18 mouse cellular contexts compared by ENCODE assay signal in the genomic region with DNA sequence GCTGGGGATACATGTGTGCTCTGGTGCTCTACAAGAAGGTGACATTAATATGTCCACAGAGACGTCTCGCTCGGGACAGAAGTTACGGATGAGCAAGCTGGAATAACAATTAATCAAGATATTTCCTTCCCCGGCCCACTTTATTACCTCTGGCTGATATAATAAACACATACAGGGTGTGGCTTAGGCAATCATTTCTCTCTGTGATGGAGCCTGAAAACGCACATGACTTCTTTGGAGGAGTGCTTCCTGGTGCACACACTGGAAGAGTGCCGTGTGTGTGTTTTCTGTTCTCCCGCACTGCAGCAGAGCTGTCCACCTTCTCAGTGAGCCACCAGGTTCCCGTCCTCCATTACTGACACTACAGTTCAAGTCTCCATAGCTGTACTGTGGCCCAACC. TPM values are rescaled to one million over a fixed set of nuclear protein-coding genes. Genes with fewer than 3 reads are reported as not detected.
A peak's percentile ranks its signal among the peaks of the same experiment; 100 is the strongest.
DNase-seq lines count a peak whose midpoint lies in the region; ATAC-seq and TF ChIP-seq lines count a peak whose summit lies in the region.
"Had no signal": no experiment of that assay in that cellular context is flagged by ENCODE, and none has a peak within 500 bp of the region (broad histone marks: within the 10 kb centered on the region; RNA-seq: fewer than 3 reads in every experiment).

No protein-coding gene starts in this region.

- H3K4me1 ChIP-seq in forebrain, embryonic 13.5 days: peaks cover 27% of the 10 kb centered on the region
- no peaks in the 10 kb centered on the region; the same call in 1 of the 2 replicates for H3K4me1 ChIP-seq in forebrain, postnatal 0 days (ENCODE audit: insufficient read depth)
- H3K4me1 ChIP-seq in kidney, embryonic 14.5 days (ENCODE audit: control insufficient read depth, insufficient read depth, low read length): peaks cover 17% of the 10 kb centered on the region
- peaks cover 14 to 39% of the 10 kb centered on the region in 2 experiments for H3K4me1 ChIP-seq in MEL (ENCODE audit: control insufficient read depth in 1 of 2, insufficient read depth in 2 of 2, low read length in 2 of 2)
- H3K4me1 ChIP-seq in intestine, postnatal 0 days (replicated peaks; ENCODE audit: control insufficient read depth, insufficient read depth, low read length): peaks cover 5% of the 10 kb centered on the region; the same call in 1 of the 2 replicates

- TF ChIP-seq POLR2A in MEL (IDR thresholded peaks at IDR 0.05; ENCODE audit: control insufficient read depth in 1 of 2, insufficient read depth in 1 of 2, low read depth in 1 of 2, low read length in 2 of 2, poor library complexity in 1 of 2): no peak

- no peak overlapping the region for H3K4me2 ChIP-seq in forebrain, embryonic 13.5 days
- no peak overlapping the region for H3K4me2 ChIP-seq in forebrain, postnatal 0 days (ENCODE audit: low read depth)
- H3K4me2 ChIP-seq in kidney, embryonic 14.5 days (replicated peaks; ENCODE audit: low read depth, low read length): no peak overlapping the region
- H3K4me2 ChIP-seq in intestine, postnatal 0 days (replicated peaks; ENCODE audit: low read depth): peak overlapping the region; percentile 24
- H3K4me2 ChIP-seq: heart, embryonic 13.5 days; hindbrain, embryonic 15.5 days; limb, embryonic 13.5 days; stomach, embryonic 15.5 days had no signal

- no peak for TF ChIP-seq RAD21 in MEL (IDR thresholded peaks at IDR 0.05; ENCODE audit: low read depth, low read length)

- no peaks in the 10 kb centered on the region for H3K79me2 ChIP-seq in MEL (ENCODE audit: control insufficient read depth, insufficient read depth, low read length, poor library complexity)

- TF ChIP-seq EP300 in MEL (IDR thresholded peaks at IDR 0.05; ENCODE audit: low read depth in 1 of 2, low read length in 2 of 2): no peak

- no peak overlapping the region; the same call in 1 of the 2 replicates for H3K27ac ChIP-seq in forebrain, embryonic 13.5 days
- H3K27ac ChIP-seq in forebrain, postnatal 0 days (ENCODE audit: low read depth, low read length): no peak overlapping the region
- peak overlapping the region; percentile 14; the same call in 1 of the 2 replicates for H3K27ac ChIP-seq in kidney, embryonic 14.5 days (ENCODE audit: low read depth, low read length)
- no peak overlapping the region for H3K27ac ChIP-seq in MEL (ENCODE audit: control insufficient read depth, low read depth, low read length)
- peak overlapping the region; percentile 67 for H3K27ac ChIP-seq in intestine, postnatal 0 days (ENCODE audit: low read depth, low read length)
- H3K27ac ChIP-seq: left cerebral cortex, adult 2 months; limb, embryonic 13.5 days; stomach, embryonic 15.5 days had no signal

- no peaks in the 10 kb centered on the region for H3K27me3 ChIP-seq in forebrain, embryonic 13.5 days
- H3K27me3 ChIP-seq in forebrain, postnatal 0 days (ENCODE audit: insufficient read depth, low read length): no peaks in the 10 kb centered on the region
- no peaks in the 10 kb centered on the region for H3K27me3 ChIP-seq in kidney, embryonic 14.5 days (ENCODE audit: control insufficient read depth, insufficient read depth, low read length)
- H3K27me3 ChIP-seq in MEL (ENCODE audit: control insufficient read depth in 1 of 2, insufficient read depth in 2 of 2, low read length in 2 of 2): no peaks in the 10 kb centered on the region
- H3K27me3 ChIP-seq in intestine, postnatal 0 days (replicated peaks; ENCODE audit: control insufficient read depth, insufficient read depth, low read length): no peaks in the 10 kb centered on the region
- H3K27me3 ChIP-seq: hindbrain, embryonic 15.5 days; Patski; stomach, embryonic 15.5 days had no signal

- H3K4me3 ChIP-seq in forebrain, embryonic 13.5 days: no peak overlapping the region
- H3K4me3 ChIP-seq in forebrain, postnatal 0 days (ENCODE audit: low read depth, low read length): no peak overlapping the region
- no peak overlapping the region for H3K4me3 ChIP-seq in kidney, embryonic 14.5 days (ENCODE audit: low read length)
- H3K4me3 ChIP-seq in MEL (ENCODE audit: control insufficient read depth in 1 of 2, insufficient read depth in 1 of 2, low read depth in 2 of 2, low read length in 2 of 2): no peak overlapping the region
- no peak overlapping the region for H3K4me3 ChIP-seq in intestine, postnatal 0 days (ENCODE audit: low read depth, low read length)
- H3K4me3 ChIP-seq: heart, embryonic 13.5 days; hindbrain, embryonic 15.5 days; left cerebral cortex, adult 2 months; limb, embryonic 13.5 days; stomach, embryonic 15.5 days had no signal

- H3K36me3 ChIP-seq in forebrain, embryonic 13.5 days (ENCODE audit: poor library complexity, severe bottlenecking): no peaks in the 10 kb centered on the region
- no peaks in the 10 kb centered on the region for H3K36me3 ChIP-seq in forebrain, postnatal 0 days (ENCODE audit: insufficient read depth)
- no peaks in the 10 kb centered on the region for H3K36me3 ChIP-seq in kidney, embryonic 14.5 days (ENCODE audit: control insufficient read depth, insufficient read depth, low read length)
- H3K36me3 ChIP-seq in MEL (ENCODE audit: control insufficient read depth in 1 of 2, insufficient read depth in 2 of 2, low read length in 2 of 2): peaks cover 0 to 24% of the 10 kb centered on the region in 2 experiments; a peak in 2 of 4 replicates
- H3K36me3 ChIP-seq in intestine, postnatal 0 days (ENCODE audit: control insufficient read depth, insufficient read depth): no peaks in the 10 kb centered on the region
- H3K36me3 ChIP-seq: heart, embryonic 13.5 days; hindbrain, embryonic 15.5 days; limb, embryonic 13.5 days; stomach, embryonic 15.5 days had no signal

- ATAC-seq in forebrain, embryonic 13.5 days: no peak
- ATAC-seq in forebrain, postnatal 0 days: no peak
- ATAC-seq in kidney, embryonic 14.5 days (ENCODE audit: low FRiP score, low TSS enrichment): no peak
- peak; percentile 77 for ATAC-seq in intestine, postnatal 0 days
- ATAC-seq: Patski had no signal

- no peak for TF ChIP-seq CTCF in forebrain, postnatal 0 days (IDR thresholded peaks at IDR 0.05; ENCODE audit: low read depth)
- no peak for TF ChIP-seq CTCF in MEL (IDR thresholded peaks at IDR 0.05 in 2 of 3, conservative IDR thresholded peaks at IDR 0.05 in 1 of 3; ENCODE audit: control insufficient read depth in 1 of 3, insufficient read depth in 1 of 3, low read depth in 2 of 3, low read length in 3 of 3, poor library complexity in 1 of 3, severe bottlenecking in 1 of 3)
- no peak for TF ChIP-seq CTCF in intestine, postnatal 0 days (IDR thresholded peaks at IDR 0.05; ENCODE audit: low read depth)

- 0 out of 2 replicates have a peak overlapping the region, but pooled peaks have one; percentile 18 for H3K9ac ChIP-seq in forebrain, embryonic 13.5 days
- no peak overlapping the region for H3K9ac ChIP-seq in forebrain, postnatal 0 days
- no peak overlapping the region for H3K9ac ChIP-seq in kidney, embryonic 14.5 days (ENCODE audit: low read depth, low read length)
- no peak overlapping the region for H3K9ac ChIP-seq in MEL (ENCODE audit: control insufficient read depth, low read depth, low read length, poor library complexity, severe bottlenecking)
- H3K9ac ChIP-seq in intestine, postnatal 0 days (ENCODE audit: low read depth, low read length): no peak overlapping the region
- H3K9ac ChIP-seq: heart, embryonic 13.5 days; hindbrain, embryonic 15.5 days; limb, embryonic 13.5 days; stomach, embryonic 15.5 days had no signal

- no peaks in the 10 kb centered on the region for H3K9me3 ChIP-seq in forebrain, embryonic 13.5 days (replicated peaks)
- H3K9me3 ChIP-seq in forebrain, postnatal 0 days (ENCODE audit: low read length): no peaks in the 10 kb centered on the region
- no peaks in the 10 kb centered on the region for H3K9me3 ChIP-seq in kidney, embryonic 14.5 days (ENCODE audit: control insufficient read depth, low read length)
- no peaks in the 10 kb centered on the region for H3K9me3 ChIP-seq in MEL (replicated peaks; ENCODE audit: insufficient read depth, low read length)
- no peaks in the 10 kb centered on the region for H3K9me3 ChIP-seq in intestine, postnatal 0 days (ENCODE audit: control insufficient read depth)
- H3K9me3 ChIP-seq: heart, embryonic 13.5 days; hindbrain, embryonic 15.5 days; limb, embryonic 13.5 days; stomach, embryonic 15.5 days had no signal

- 91% methylated on average over 9 of the region's 9 CpGs for WGBS in forebrain, embryonic 13.5 days
- 77% methylated on average over 9 of the region's 9 CpGs for WGBS in forebrain, postnatal 0 days
- 24% methylated on average over 9 of the region's 9 CpGs for WGBS in kidney, embryonic 14.5 days
- WGBS in intestine, postnatal 0 days: 17% methylated on average over 9 of the region's 9 CpGs

- DNase-seq in forebrain, postnatal 0 days: no peak
- no peak for DNase-seq in kidney, postnatal 25 days
- no peak for DNase-seq in MEL (ENCODE audit: low read depth, low spot score)
- DNase-seq in cerebellum, adult 9-10 months: no peak
- no peak for DNase-seq in embryo, embryonic 9.5 days (ENCODE audit: extremely low spot score)
- DNase-seq: cerebellum, postnatal 36 days; gastrocnemius, postnatal 10 days; kidney, adult 8-10 months; thymus, postnatal 25 days had no signal

TF ChIP-seq in MEL, 35 proteins besides CTCF, POLR2A, EP300 and RAD21:
- TF ChIP-seq KAT2A (conservative IDR thresholded peaks at IDR 0.05; ENCODE audit: low read depth, low read length) (no peak), ZKSCAN1 (IDR thresholded peaks at IDR 0.05; ENCODE audit: low read depth, low read length) (0 out of 2 replicates have a peak, but pooled peaks have one; percentile 0)
TF ChIP-seq in MEL: peak in this region for 1.

RNA-seq across cellular contexts. Expression of a gene that starts 24.6 kb away (rescaled TPM):
- polyA plus RNA-seq in forebrain, embryonic 13.5 days (2015; fragmentation: Nextera tagmentation; extraction: Ambion mirVana): 3.6 and 5.0 TPM in 2 replicates
- total RNA-seq in forebrain, postnatal 0 days (2014; rRNA removed): 6.8 and 9.8 TPM in 2 replicates
- polyA plus RNA-seq in forebrain, postnatal 0 days (2015; fragmentation: Nextera tagmentation; extraction: Ambion mirVana): 5.4 and 6.9 TPM in 2 replicates
- polyA plus RNA-seq in kidney, embryonic 14.5 days (2014; fragmentation: Nextera tagmentation; extraction: Ambion mirVana): 9.7 and 11.8 TPM in 2 replicates
- 29.6 and 34.0 TPM in 2 replicates for total RNA-seq in MEL (2012; rRNA removed)
- 10 to 100 TPM in 1 of 2 experiments, not detected in 1; 41.6 TPM for polyA plus RNA-seq in MEL (2012; ENCODE audit: insufficient read depth in 1 of 2, insufficient read length in 2 of 2, low read depth in 1 of 2, low replicate concordance in 2 of 2, missing spikeins in 1 of 2)
- polyA plus RNA-seq in intestine, postnatal 0 days (2015; fragmentation: Nextera tagmentation; extraction: Ambion mirVana): 129 and 143 TPM in 2 replicates

RNA-seq across cellular contexts. Expression of a gene that starts 24.8 kb away (rescaled TPM):
- 3.4 and 5.4 TPM in 2 replicates for polyA plus RNA-seq in forebrain, embryonic 13.5 days (2015; fragmentation: Nextera tagmentation; extraction: Ambion mirVana)
- 5.3 and 6.5 TPM in 2 replicates for total RNA-seq in forebrain, postnatal 0 days (2014; rRNA removed)
- 6.9 and 7.8 TPM in 2 replicates for polyA plus RNA-seq in forebrain, postnatal 0 days (2015; fragmentation: Nextera tagmentation; extraction: Ambion mirVana)
- 2.2 and 6.1 TPM in 2 replicates for polyA plus RNA-seq in kidney, embryonic 14.5 days (2014; fragmentation: Nextera tagmentation; extraction: Ambion mirVana)
- total RNA-seq in MEL (2012; rRNA removed): 3.7 and 3.9 TPM in 2 replicates
- 1 to 10 TPM in 1 of 2 experiments, not detected in 1; 5.2 TPM for polyA plus RNA-seq in MEL (2012; ENCODE audit: insufficient read depth in 1 of 2, insufficient read length in 2 of 2, low read depth in 1 of 2, low replicate concordance in 2 of 2, missing spikeins in 1 of 2)
- polyA plus RNA-seq in intestine, postnatal 0 days (2015; fragmentation: Nextera tagmentation; extraction: Ambion mirVana): 50.9 and 54.4 TPM in 2 replicates

Comparison
In these comparisons a context has a peak if more than half of its experiments do, and no peak if none do; other contexts are left out.
1. H3K27ac ChIP-seq: peak in kidney, embryonic 14.5 days (single experiment) and intestine, postnatal 0 days (single experiment); none in forebrain, embryonic 13.5 days (single experiment), forebrain, postnatal 0 days (single experiment) and MEL (single experiment).